Mouse (Mus musculus) heart, postnatal 0 days (tissue): ENCODE measurements at regions not wholly inside any gene's neighbourhood (a gene's known extent, or its start where the extent isn't known, plus 50 kb on each side); places are given as distances from the start of the nearest gene placed in this dataset.

Experiments used
- ATAC-seq: fragments of 200-750 bp; cut with Nextera tagmentation; 2 replicates; pipeline ENCODE4 v1.8.0; 2017; ENCODE audit warnings: low read depth, moderate number of reproducible peaks, moderate library complexity; ENCODE audit not compliant: insufficient read depth
- DNase-seq: peaks from one replicate; pipeline ENCODE4 v3.0.0-alpha.2; 2016; ENCODE audit warnings: low spot score
- H3K27ac ChIP-seq: fragments of 300-500 bp; sonication (generic); 2 replicates; pipeline ENCODE4 v1.5.1; 2014; ENCODE audit warnings: low read depth, mild to moderate bottlenecking
- H3K27me3 ChIP-seq: fragments of 300-500 bp; sonication (generic); 2 replicates; pipeline ENCODE4 v1.6.1; 2014; ENCODE audit warnings: low read length, mixed read lengths; ENCODE audit not compliant: control insufficient read depth, insufficient read depth
- H3K36me3 ChIP-seq: fragments of 300-500 bp; sonication (generic); replicated peaks from 2 replicates; pipeline ENCODE4 v1.6.1; 2014; ENCODE audit warnings: low read length, mixed read lengths; ENCODE audit not compliant: control insufficient read depth, insufficient read depth
- H3K4me1 ChIP-seq: fragments of 300-500 bp; sonication (generic); 2 replicates; pipeline ENCODE4 v1.6.1; 2014; ENCODE audit warnings: antibody characterized with exemption; ENCODE audit not compliant: control insufficient read depth, insufficient read depth
- H3K4me2 ChIP-seq: fragments of 300-500 bp; sonication (generic); 2 replicates; pipeline ENCODE4 v1.6.1; 2014; ENCODE audit warnings: low read depth, mild to moderate bottlenecking, low read length, moderate library complexity
- H3K4me3 ChIP-seq: fragments of 300-500 bp; sonication (generic); 2 replicates; pipeline ENCODE4 v1.5.1; 2014; ENCODE audit warnings: low read depth, low read length
- H3K9ac ChIP-seq: fragments of 300-500 bp; sonication (generic); replicated peaks from 2 replicates; pipeline ENCODE4 v1.6.1; 2014; ENCODE audit warnings: low read depth, low read length, mixed read lengths
- H3K9me3 ChIP-seq: fragments of 300-500 bp; sonication (generic); replicated peaks from 2 replicates; pipeline ENCODE4 v1.6.1; 2016; ENCODE audit warnings: low read length; ENCODE audit not compliant: control insufficient read depth
- CTCF ChIP-seq: IDR thresholded peaks from 2 replicates; pipeline ENCODE4 v1.5.1; 2016; ENCODE audit warnings: antibody characterized with exemption, control low read depth, low read depth
- EP300 ChIP-seq: IDR thresholded peaks from 2 replicates; pipeline ENCODE4 v1.6.1; 2016; ENCODE audit warnings: antibody characterized with exemption, low read depth
- WGBS: fragments of 180-500 bp; shearing (Covaris S2); extraction: QIAGEN DNeasy Blood & Tissue Kit; methylation state at CpG from one replicate; pipeline ENCODE4 v1.1.7; 2014; 5-methylcytosine and 5-hydroxymethylcytosine counted together

DNA sequence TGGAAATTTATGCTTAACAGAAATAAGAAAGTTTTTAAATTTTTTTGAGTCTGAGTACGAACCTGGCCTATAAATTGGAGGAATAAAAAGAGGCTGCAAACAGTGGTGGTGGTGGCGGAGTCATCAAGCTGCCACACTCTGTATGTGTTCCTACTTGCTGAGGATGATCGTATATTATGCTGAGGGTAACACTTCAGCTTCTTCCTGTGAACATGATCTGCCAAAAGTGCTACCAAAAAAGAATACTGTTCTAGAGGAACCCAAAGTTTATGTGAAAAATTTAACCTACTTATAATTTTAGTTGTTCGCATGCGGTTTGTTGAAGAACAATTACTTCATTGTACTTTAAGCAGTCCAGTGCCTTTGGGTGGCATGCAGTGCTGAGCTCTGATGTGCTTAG is 1245.5 kb downstream of the 9330182O14Rik start:
- Histone ChIP-seq H3K36me3 (no peaks in the 10 kb centered on the region), H3K27ac (no peak overlapping the region), H3K9ac (no peak overlapping the region), H3K27me3 (no peaks in the 10 kb centered on the region), H3K4me2 (no peak overlapping the region), H3K9me3 (no peaks in the 10 kb centered on the region), H3K4me1 (no peaks in the 10 kb centered on the region), H3K4me3 (no peak overlapping the region)
- DNase-seq (no peak), ATAC-seq (no peak)
- 92% methylated on average over 5 of the region's 5 CpGs for WGBS
- TF ChIP-seq CTCF (no peak), EP300 (no peak)

DNA sequence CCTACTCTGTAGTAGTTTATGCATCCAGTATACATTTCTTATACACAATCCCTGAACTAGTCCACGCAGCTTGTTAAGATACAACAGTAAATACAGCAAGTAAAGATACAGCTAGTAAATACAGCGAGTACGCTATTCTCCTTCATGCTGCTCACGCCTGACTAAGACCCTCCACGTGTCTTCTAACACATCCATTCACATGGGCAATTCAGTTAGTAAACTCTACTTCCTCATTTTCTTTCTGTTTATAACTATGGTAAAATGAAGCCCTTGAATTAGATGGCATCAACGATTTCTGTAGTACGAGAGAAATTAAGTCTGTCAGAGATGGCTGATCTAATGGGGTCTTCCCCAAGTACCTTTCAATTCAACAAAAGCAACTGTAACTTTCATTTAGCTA is 1246.3 kb downstream of the 9330182O14Rik start:
- no peaks in the 10 kb centered on the region for H3K4me1 ChIP-seq
- TF ChIP-seq CTCF (no peak), EP300 (no peak)
- no peaks in the 10 kb centered on the region for H3K27me3 ChIP-seq
- no peak overlapping the region for H3K9ac ChIP-seq
- no peaks in the 10 kb centered on the region for H3K9me3 ChIP-seq
- WGBS: 90% methylated on average over 7 of the region's 7 CpGs
- no peak overlapping the region for H3K4me2 ChIP-seq
- H3K27ac ChIP-seq: no peak overlapping the region
- H3K4me3 ChIP-seq: no peak overlapping the region
- H3K36me3 ChIP-seq: no peaks in the 10 kb centered on the region
- DNase-seq (no peak), ATAC-seq (no peak)

DNA sequence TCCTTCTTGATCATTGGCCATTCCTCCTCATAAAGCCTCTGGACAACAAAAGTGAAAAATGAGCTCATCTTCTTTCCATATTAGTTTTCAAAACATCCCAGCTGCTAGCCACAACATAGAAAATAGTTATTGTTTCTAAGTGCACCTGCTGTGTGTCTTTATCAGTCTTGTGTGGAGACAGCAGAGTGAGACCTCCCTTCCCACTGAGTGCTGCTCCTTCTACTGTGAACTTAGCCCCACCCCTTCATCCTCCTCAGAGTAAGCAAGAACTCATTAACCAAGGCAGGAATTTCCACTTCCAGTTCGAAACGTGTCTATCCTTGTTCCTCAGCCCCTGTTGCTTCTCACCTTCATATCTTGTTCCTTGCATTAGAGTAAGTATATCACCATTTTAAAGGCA is 1256.5 kb downstream of the 9330182O14Rik start:
- H3K27ac ChIP-seq: no peak overlapping the region
- no peak overlapping the region for H3K4me2 ChIP-seq
- H3K4me3 ChIP-seq: no peak overlapping the region
- ATAC-seq (no peak), DNase-seq (no peak)
- WGBS: 22% methylated on average over 2 of the region's 2 CpGs
- H3K9ac ChIP-seq: no peak overlapping the region
- no peaks in the 10 kb centered on the region for H3K9me3 ChIP-seq
- H3K4me1 ChIP-seq: no peaks in the 10 kb centered on the region
- no peaks in the 10 kb centered on the region for H3K36me3 ChIP-seq
- TF ChIP-seq CTCF: no peak
- TF ChIP-seq EP300: no peak
- no peaks in the 10 kb centered on the region for H3K27me3 ChIP-seq
